Mouse (Mus musculus) heart, embryonic 14.5 days (tissue): ENCODE measurements around the gene Inpp5d. TPM values are rescaled to one million over a fixed set of nuclear protein-coding genes. Genes with fewer than 3 reads are reported as not detected.

ENCODE experiments used
- ATAC-seq: fragments of 200-750 bp; cut with Nextera tagmentation; 2 replicates; pipeline ENCODE4 v1.8.0; 2017; ENCODE audit warnings: low read depth, moderate TSS enrichment; ENCODE audit not compliant: insufficient number of reproducible peaks, insufficient read depth, low FRiP score
- H3K27ac ChIP-seq, 2 experiments: fragments of 200-500 bp in 1 of 2; fragments of 300-500 bp in 1 of 2; sonication (generic) in 1 of 2; replicated peaks in 1 of 2; 2 replicates each; pipeline ENCODE4 v1.5.1; 2012 to 2014; ENCODE audit warnings: low read depth in 2 of 2, low read length in 2 of 2, control low read depth in 1 of 2, mild to moderate bottlenecking in 1 of 2, mixed read lengths in 1 of 2; ENCODE audit not compliant: control insufficient read depth in 1 of 2, insufficient read depth in 1 of 2
- H3K27me3 ChIP-seq: fragments of 300-500 bp; sonication (generic); 2 replicates; pipeline ENCODE4 v1.6.1; 2014; ENCODE audit warnings: mild to moderate bottlenecking, low read length, control low read depth; ENCODE audit not compliant: control insufficient read depth, insufficient read depth
- H3K36me3 ChIP-seq: fragments of 300-500 bp; sonication (generic); 2 replicates; pipeline ENCODE4 v1.6.1; 2014; ENCODE audit warnings: mild to moderate bottlenecking, control low read depth, low read length, mixed read lengths; ENCODE audit not compliant: control insufficient read depth, insufficient read depth
- H3K4me1 ChIP-seq, 2 experiments: fragments of 200-500 bp in 1 of 2; fragments of 300-500 bp in 1 of 2; sonication (generic) in 1 of 2; 2 replicates each; pipeline ENCODE4 v1.6.1; 2012 to 2014; ENCODE audit warnings: low read length in 2 of 2, control low read depth in 1 of 2, mixed read lengths in 1 of 2; ENCODE audit not compliant: control insufficient read depth in 2 of 2, insufficient read depth in 2 of 2
- H3K4me2 ChIP-seq: fragments of 300-500 bp; sonication (generic); 2 replicates; pipeline ENCODE4 v1.6.1; 2014; ENCODE audit warnings: mild to moderate bottlenecking, low read length
- H3K4me3 ChIP-seq, 2 experiments: fragments of 200-500 bp in 1 of 2; fragments of 300-500 bp in 1 of 2; sonication (generic) in 1 of 2; 2 replicates each; pipeline ENCODE4 v1.5.1; 2012 to 2014; ENCODE audit warnings: low read length in 2 of 2, mild to moderate bottlenecking in 2 of 2, control low read depth in 1 of 2, low read depth in 1 of 2, moderate library complexity in 1 of 2; ENCODE audit not compliant: control insufficient read depth in 1 of 2, insufficient read depth in 1 of 2
- H3K9ac ChIP-seq: fragments of 300-500 bp; sonication (generic); 2 replicates; pipeline ENCODE4 v1.6.1; 2014; ENCODE audit warnings: mild to moderate bottlenecking, low read length
- H3K9me3 ChIP-seq: fragments of 300-500 bp; sonication (generic); 2 replicates; pipeline ENCODE4 v1.6.1; 2016; ENCODE audit warnings: low read length, control low read depth; ENCODE audit not compliant: control insufficient read depth
- whole genome bisulfite sequencing: fragments of 180-500 bp; shearing (Covaris S2); extraction: QIAGEN DNeasy Blood & Tissue Kit; methylation state at CpG from one replicate; pipeline ENCODE4 v1.1.7; 2014; 5-methylcytosine and 5-hydroxymethylcytosine counted together
- polyA plus RNA-seq: library from polyadenylated mRNA; unstranded; fragments of >200 nt; fragmentation: Nextera tagmentation; extraction: Ambion mirVana; gene quantifications from 2 replicates; pipeline ENCODE4 v1.2.1, GENCODE M21; 2014

Gene Inpp5d
- polyA plus RNA-seq, result 7.9 and 8.9 TPM in 2 replicates

- H3K4me3 ChIP-seq, result peak within 1 kb of the TSS; percentile 36 to 46
- H3K9ac ChIP-seq, result peak within 1 kb of the TSS; percentile 55
- peak within 1 kb of the TSS; percentile 65 to 71; a peak in 3 of 4 replicates for H3K27ac ChIP-seq
- WGBS, result 76% methylated on average over 12 of the region's 12 CpGs
- no peaks in the 10 kb centered on the region for H3K27me3 ChIP-seq
- H3K4me1 ChIP-seq, result peaks cover 0 to 6% of the 10 kb centered on the region in 2 experiments; a peak in 1 of 4 replicates
- H3K36me3 ChIP-seq, result no peaks in the 10 kb centered on the region
- peak within 1 kb of the TSS; percentile 57 for H3K4me2 ChIP-seq
- H3K9me3 ChIP-seq, result no peaks in the 10 kb centered on the region
- peak; percentile 46; the same call in 1 of the 2 replicates for ATAC-seq
Observed at GRCm38 (mm10) chr1:87620211-87620668, at the start of gene Inpp5d. Gene Inpp5d (plus strand): TSS chr1:87620312.

GRCm38 (mm10) chr1:87573261-87573660 lies 46.9 kb upstream of the Inpp5d start:
- H3K27me3 ChIP-seq, result no peaks in the 10 kb centered on the region
- H3K4me1 ChIP-seq, result peaks cover 4% of the 10 kb centered on the region in 2 experiments; a peak in 1 of 4 replicates
- H3K4me2 ChIP-seq, result no peak overlapping the region
- ATAC-seq, result no peak
- WGBS, result 61% methylated on average over 5 of the region's 5 CpGs
- H3K4me3 ChIP-seq, result no peak overlapping the region
- no peaks in the 10 kb centered on the region for H3K36me3 ChIP-seq
- H3K27ac ChIP-seq, result no peak overlapping the region
- no peaks in the 10 kb centered on the region for H3K9me3 ChIP-seq
- H3K9ac ChIP-seq, result no peak overlapping the region

GRCm38 (mm10) chr1:87573800-87574215 lies 46.3 kb upstream of the Inpp5d start, which contains the start of gene Ngef:
Gene Ngef (minus strand): TSS chr1:87573870.
- H3K4me3 ChIP-seq, result no peak within 1 kb of the TSS
- no peak for ATAC-seq
- no peaks in the 10 kb centered on the region for H3K27me3 ChIP-seq
- H3K4me2 ChIP-seq, result no peak within 1 kb of the TSS
- peaks cover 4% of the 10 kb centered on the region in 2 experiments; a peak in 1 of 4 replicates for H3K4me1 ChIP-seq
- H3K27ac ChIP-seq, result peak within 1 kb of the TSS in 1 of 2 experiments; percentile 24; a peak in 1 of 4 replicates
- no peaks in the 10 kb centered on the region for H3K9me3 ChIP-seq
- 63% methylated on average over 6 of the region's 6 CpGs for WGBS
- H3K9ac ChIP-seq, result no peak within 1 kb of the TSS
- H3K36me3 ChIP-seq, result no peaks in the 10 kb centered on the region

GRCm38 (mm10) chr1:87574353-87574752 lies 45.8 kb upstream of the Inpp5d start:
- H3K4me2 ChIP-seq, result no peak overlapping the region
- WGBS, result 68% methylated on average over 6 of the region's 6 CpGs
- no peak overlapping the region for H3K9ac ChIP-seq
- H3K27me3 ChIP-seq, result no peaks in the 10 kb centered on the region
- peak overlapping the region in 1 of 2 experiments; percentile 24; a peak in 1 of 4 replicates for H3K27ac ChIP-seq
- no peak for ATAC-seq
- peaks cover 4% of the 10 kb centered on the region in 2 experiments; a peak in 1 of 4 replicates for H3K4me1 ChIP-seq
- no peak overlapping the region for H3K4me3 ChIP-seq
- no peaks in the 10 kb centered on the region for H3K36me3 ChIP-seq
- H3K9me3 ChIP-seq, result no peaks in the 10 kb centered on the region

- Histone ChIP-seq H3K4me3 (no peak overlapping the region), H3K27ac (peak overlapping the region in 1 of 2 experiments; percentile 24; a peak in 1 of 4 replicates), H3K27me3 (no peaks in the 10 kb centered on the region), H3K9ac (no peak overlapping the region), H3K36me3 (no peaks in the 10 kb centered on the region), H3K4me1 (peaks cover 4% of the 10 kb centered on the region in 2 experiments; a peak in 1 of 4 replicates), H3K9me3 (no peaks in the 10 kb centered on the region), H3K4me2 (no peak overlapping the region)
- 63% methylated on average over 7 of the region's 7 CpGs for WGBS
- ATAC-seq, result no peak; the same call in 1 of the 2 replicates
Observed at GRCm38 (mm10) chr1:87574785-87575184, 45.3 kb upstream of the Inpp5d start.

- Histone ChIP-seq H3K27ac (no peak overlapping the region), H3K36me3 (no peaks in the 10 kb centered on the region), H3K4me3 (no peak overlapping the region), H3K27me3 (no peaks in the 10 kb centered on the region), H3K4me1 (peaks cover 3 to 6% of the 10 kb centered on the region in 2 experiments; a peak in 1 of 4 replicates), H3K4me2 (no peak overlapping the region), H3K9ac (no peak overlapping the region), H3K9me3 (no peaks in the 10 kb centered on the region)
- ATAC-seq, result no peak
- WGBS, result 81% methylated on average over 6 of the region's 6 CpGs
Observed at GRCm38 (mm10) chr1:87578965-87579364, 41.1 kb upstream of the Inpp5d start.

- 13% methylated on average over 3 of the region's 3 CpGs for WGBS
- ATAC-seq, result no peak
- Histone ChIP-seq H3K27ac (no peak overlapping the region), H3K9me3 (no peaks in the 10 kb centered on the region), H3K36me3 (no peaks in the 10 kb centered on the region), H3K9ac (no peak overlapping the region), H3K4me2 (no peak overlapping the region), H3K4me3 (no peak overlapping the region), H3K4me1 (0 out of 4 replicates have a peak, but pooled peaks cover 0 to 3% of the 10 kb centered on the region in 2 experiments), H3K27me3 (no peaks in the 10 kb centered on the region)
Observed at GRCm38 (mm10) chr1:87580824-87581223, 39.3 kb upstream of the Inpp5d start.
